Mouse (Mus musculus) embryonic fibroblast, embryonic 13.5 days (primary cell): ENCODE data around the gene Gsc.

Source experiments
- CTCF ChIP-seq: IDR thresholded peaks from 2 replicates; pipeline ENCODE4 v1.5.1; 2011; ENCODE audit warnings: mild to moderate bottlenecking, control low read depth, low read length, moderate library complexity, borderline replicate concordance; ENCODE audit not compliant: insufficient read depth
- POLR2A ChIP-seq: IDR thresholded peaks from 2 replicates; pipeline ENCODE4 v1.6.1; 2011; ENCODE audit warnings: low read depth, mild to moderate bottlenecking, control low read depth, low read length, moderate library complexity

- TF ChIP-seq POLR2A (no peak), CTCF (no peak)
Observed at GRCm38 (mm10) chr12:104433214-104433613, 39.9 kb downstream of the Gsc start.
